In genomic region chr14:33189849-33190423, GRCm38 (mm10) we compare ENCODE assay signal across 20 mouse cellular contexts. TPM values are rescaled to one million over a fixed set of nuclear protein-coding genes. Genes with fewer than 3 reads are reported as not detected.
DNase-seq lines count a peak whose midpoint lies in the region; ATAC-seq and TF ChIP-seq lines count a peak whose summit lies in the region.
"Had no signal": no experiment of that assay in that cellular context is flagged by ENCODE, and none has a peak within 500 bp of the region (broad histone marks: within the 10 kb centered on the region; RNA-seq: fewer than 3 reads in every experiment).

No protein-coding gene starts in this region.

- peak in 1 of 2 experiments; percentile 35 for DNase-seq in spleen, adult 2 months (ENCODE audit: low read depth in 1 of 2, low spot score in 2 of 2)
- DNase-seq in spleen, postnatal 14 days (ENCODE audit: low spot score in 2 of 2): no peak
- DNase-seq in A20 (ENCODE audit: low read depth, low spot score): peak; percentile 93
- peak; percentile 69 for DNase-seq in B cell, adult 2 months
- no peak for DNase-seq in adrenal gland, adult (ENCODE audit: inconsistent age in 2 of 2, low spot score in 1 of 2)
- no peak for DNase-seq in kidney, postnatal 4 days
- DNase-seq: adrenal gland, postnatal 10 days; cerebellum, adult 11-12 months; cerebellum, adult 9-10 months; cerebellum, postnatal 25 days; gastrocnemius, postnatal 10 days; heart, adult 2 months had no signal

- H3K9me3 ChIP-seq in forebrain, embryonic 15.5 days: no peaks in the 10 kb centered on the region
- H3K9me3 ChIP-seq: embryonic facial prominence, embryonic 12.5 days; heart, embryonic 12.5 days; hindbrain, embryonic 10.5 days had no signal

- H3K4me3 ChIP-seq in spleen, adult 2 months (ENCODE audit: extremely low read depth, insufficient read depth, insufficient read length): peak overlapping the region; percentile 31; the same call in 1 of the 2 replicates
- no peak overlapping the region for H3K4me3 ChIP-seq in forebrain, embryonic 15.5 days
- H3K4me3 ChIP-seq: embryonic facial prominence, embryonic 12.5 days; heart, adult 2 months; heart, embryonic 12.5 days; hindbrain, embryonic 10.5 days had no signal

- TF ChIP-seq POLR2A in spleen, adult 2 months (IDR thresholded peaks at IDR 0.05; ENCODE audit: low read depth, low read length): no peak

- no peak overlapping the region for H3K4me2 ChIP-seq in forebrain, embryonic 15.5 days (replicated peaks)
- H3K4me2 ChIP-seq: embryonic facial prominence, embryonic 12.5 days; heart, embryonic 12.5 days; hindbrain, embryonic 14.5 days had no signal

- WGBS in spleen, adult 2 months: 43% methylated on average over 21 of the region's 21 CpGs
- WGBS in forebrain, embryonic 15.5 days: 94% methylated on average over 21 of the region's 21 CpGs

- TF ChIP-seq CTCF in spleen, adult 2 months (IDR thresholded peaks at IDR 0.05; ENCODE audit: extremely low read depth, insufficient read depth, insufficient read length, insufficient replicate concordance): no peak

- H3K36me3 ChIP-seq in spleen, adult 2 months (ENCODE audit: control insufficient read depth, insufficient read depth, low read length): no peaks in the 10 kb centered on the region
- H3K36me3 ChIP-seq in forebrain, embryonic 15.5 days: no peaks in the 10 kb centered on the region
- H3K36me3 ChIP-seq: embryonic facial prominence, embryonic 12.5 days; heart, embryonic 12.5 days; hindbrain, embryonic 10.5 days had no signal

- peaks cover 39% of the 10 kb centered on the region for H3K4me1 ChIP-seq in spleen, adult 2 months (ENCODE audit: control insufficient read depth, insufficient read depth, insufficient read length)
- H3K4me1 ChIP-seq in forebrain, embryonic 15.5 days: no peaks in the 10 kb centered on the region
- H3K4me1 ChIP-seq: embryonic facial prominence, embryonic 12.5 days; heart, embryonic 12.5 days had no signal

- no peaks in the 10 kb centered on the region for H3K27me3 ChIP-seq in spleen, adult 2 months (ENCODE audit: control insufficient read depth, insufficient read depth, low read length)
- no peaks in the 10 kb centered on the region for H3K27me3 ChIP-seq in forebrain, embryonic 15.5 days
- H3K27me3 ChIP-seq: embryonic facial prominence, embryonic 12.5 days; heart, embryonic 12.5 days had no signal

- H3K9ac ChIP-seq in forebrain, embryonic 15.5 days (replicated peaks): no peak overlapping the region
- H3K9ac ChIP-seq: embryonic facial prominence, embryonic 12.5 days; heart, embryonic 12.5 days; hindbrain, embryonic 14.5 days had no signal

- H3K27ac ChIP-seq in spleen, adult 2 months (ENCODE audit: insufficient read depth, low read length): peak overlapping the region; percentile 93
- H3K27ac ChIP-seq in forebrain, embryonic 15.5 days (replicated peaks): no peak overlapping the region
- H3K27ac ChIP-seq: embryonic facial prominence, embryonic 12.5 days; heart, adult 2 months; hindbrain, embryonic 10.5 days; hindbrain, embryonic 14.5 days had no signal

- peak; percentile 8; the same call in 1 of the 2 replicates for ATAC-seq in neutrophil, adult 5-6 weeks (ENCODE audit: extremely low read depth, insufficient number of reproducible peaks, low FRiP score, poor library complexity, severe bottlenecking)
- ATAC-seq in forebrain, embryonic 15.5 days (replicated peaks): no peak
- ATAC-seq: forebrain, embryonic 16.5 days; Patski had no signal

RNA-seq across cellular contexts. Expression of gene Wdfy4, which starts 4.6 kb away (rescaled TPM):
- 87.5 and 92.6 TPM in 2 replicates for polyA plus RNA-seq in spleen, adult 2 months (2012; rRNA removed)
- 207 and 223 TPM in 2 replicates for total RNA-seq in neutrophil, adult 5-6 weeks (2017)
- 0.08 and 0.23 TPM in 2 replicates for polyA plus RNA-seq in forebrain, embryonic 15.5 days (2015; fragmentation: Nextera tagmentation; extraction: Ambion mirVana)
- polyA plus RNA-seq: Patski had no signal

RNA-seq across cellular contexts. Expression of gene Arhgap22, which starts 23.9 kb away (rescaled TPM):
- 11.1 and 13.4 TPM in 2 replicates for polyA plus RNA-seq in spleen, adult 2 months (2012; rRNA removed)
- 0.35 TPM in 1 of 2 replicates, not detected in the other for total RNA-seq in neutrophil, adult 5-6 weeks (2017)
- 0.52 and 1.4 TPM in 2 replicates for polyA plus RNA-seq in forebrain, embryonic 15.5 days (2015; fragmentation: Nextera tagmentation; extraction: Ambion mirVana)

Comparison
In these comparisons a context has a peak if more than half of its experiments do, and no peak if none do; other contexts are left out.
1. DNase-seq: peak in A20 (single experiment) and B cell, adult 2 months (2 of 2); none in spleen, postnatal 14 days (0 of 2), adrenal gland, adult (0 of 2) and kidney, postnatal 4 days (0 of 2).
2. RNA of gene Wdfy4, which starts 4.6 kb away (polyA plus RNA-seq): 87.5 to 92.6 TPM in spleen, adult 2 months; 0.08 to 0.23 TPM in forebrain, embryonic 15.5 days; every median in the first group is over 10 times any median in the second.